Mouse (Mus musculus): ENCODE results near the gene Adprm. TPM values are rescaled to one million over a fixed set of nuclear protein-coding genes. Genes with fewer than 3 reads are reported as not detected.
A peak's percentile ranks its signal among the peaks of the same experiment; 100 is the strongest.

The Adprm gene
- polyA plus RNA-seq, 1 experiment, result 12.4 TPM

GRCm38 (mm10) chr11:66998467-66999403 lies 53.7 kb downstream of the Adprm start:
- no peak overlapping the region for H3ac ChIP-seq (ENCODE audit: control insufficient read depth, insufficient read length, low read depth)
- no peak overlapping the region for H3K4me3 ChIP-seq (ENCODE audit: insufficient read depth, poor library complexity, severe bottlenecking)
- no peaks in the 10 kb centered on the region for H3K27me3 ChIP-seq (ENCODE audit: control insufficient read depth, insufficient read depth, insufficient read length)
- H3K79me3 ChIP-seq (ENCODE audit: low read depth), result no peaks in the 10 kb centered on the region
- H3K36me3 ChIP-seq (ENCODE audit: control insufficient read depth, insufficient read depth), result no peaks in the 10 kb centered on the region
- TF ChIP-seq CEBPB (IDR thresholded peaks at IDR 0.05; ENCODE audit: low read depth) (no peak), MYOD1 (IDR thresholded peaks at IDR 0.05; ENCODE audit: control insufficient read depth, insufficient read length, low read depth) (no peak), MAX (IDR thresholded peaks at IDR 0.05) (no peak), MYOG (IDR thresholded peaks at IDR 0.05; ENCODE audit: control insufficient read depth, extremely low read depth, insufficient read length) (no peak), USF1 (IDR thresholded peaks at IDR 0.05; ENCODE audit: low read depth) (no peak), CTCF (IDR thresholded peaks at IDR 0.05; ENCODE audit: control insufficient read depth, insufficient read depth, insufficient read length) (no peak), FOSL1 (IDR thresholded peaks at IDR 0.05; ENCODE audit: insufficient read depth, low read length, poor library complexity, severe bottlenecking) (no peak)
- H3K79me2 ChIP-seq (ENCODE audit: control insufficient read depth, insufficient read depth), result no peaks in the 10 kb centered on the region

- no peak overlapping the region for H3ac ChIP-seq (ENCODE audit: control insufficient read depth, insufficient read length, low read depth)
- no peaks in the 10 kb centered on the region for H3K79me3 ChIP-seq (ENCODE audit: low read depth)
- H3K79me2 ChIP-seq (ENCODE audit: control insufficient read depth, insufficient read depth), result no peaks in the 10 kb centered on the region
- H3K4me3 ChIP-seq (ENCODE audit: insufficient read depth, poor library complexity, severe bottlenecking), result no peak overlapping the region
- no peaks in the 10 kb centered on the region for H3K36me3 ChIP-seq (ENCODE audit: control insufficient read depth, insufficient read depth)
- TF ChIP-seq CEBPB (IDR thresholded peaks at IDR 0.05; ENCODE audit: low read depth), result peak; percentile 48
- no peak for TF ChIP-seq FOSL1 (IDR thresholded peaks at IDR 0.05; ENCODE audit: insufficient read depth, low read length, poor library complexity, severe bottlenecking)
- H3K27me3 ChIP-seq (ENCODE audit: control insufficient read depth, insufficient read depth, insufficient read length), result no peaks in the 10 kb centered on the region
Observed at GRCm38 (mm10) chr11:66996446-66996845, 55.9 kb downstream of the Adprm start.

GRCm38 (mm10) chr11:66993674-66994073 lies 58.7 kb downstream of the Adprm start:
- no peaks in the 10 kb centered on the region for H3K79me2 ChIP-seq (ENCODE audit: control insufficient read depth, insufficient read depth)
- no peak for TF ChIP-seq MYOD1 (IDR thresholded peaks at IDR 0.05; ENCODE audit: control insufficient read depth, insufficient read length, low read depth)
- no peak for TF ChIP-seq CTCF (IDR thresholded peaks at IDR 0.05; ENCODE audit: control insufficient read depth, insufficient read depth, insufficient read length)
- no peak for TF ChIP-seq MYOG (IDR thresholded peaks at IDR 0.05; ENCODE audit: control insufficient read depth, extremely low read depth, insufficient read length)
- no peak for TF ChIP-seq FOSL1 (IDR thresholded peaks at IDR 0.05; ENCODE audit: insufficient read depth, low read length, poor library complexity, severe bottlenecking)
- no peak for TF ChIP-seq USF1 (IDR thresholded peaks at IDR 0.05; ENCODE audit: low read depth)
- TF ChIP-seq MAX (IDR thresholded peaks at IDR 0.05), result no peak
- no peak overlapping the region for H3ac ChIP-seq (ENCODE audit: control insufficient read depth, insufficient read length, low read depth)
- H3K36me3 ChIP-seq (ENCODE audit: control insufficient read depth, insufficient read depth), result no peaks in the 10 kb centered on the region
- no peaks in the 10 kb centered on the region for H3K79me3 ChIP-seq (ENCODE audit: low read depth)
- H3K27me3 ChIP-seq (ENCODE audit: control insufficient read depth, insufficient read depth, insufficient read length), result no peaks in the 10 kb centered on the region
- no peak overlapping the region for H3K4me3 ChIP-seq (ENCODE audit: insufficient read depth, poor library complexity, severe bottlenecking)

- TF ChIP-seq MYOD1 (IDR thresholded peaks at IDR 0.05; ENCODE audit: control insufficient read depth, insufficient read length, low read depth), result peak; percentile 65
- no peak for TF ChIP-seq USF1 (IDR thresholded peaks at IDR 0.05; ENCODE audit: low read depth)
- H3K4me3 ChIP-seq (ENCODE audit: insufficient read depth, poor library complexity, severe bottlenecking), result no peak overlapping the region
Observed at GRCm38 (mm10) chr11:66992150-66992549, 60.2 kb downstream of the Adprm start.

More at GRCm38 (mm10) chr11:66992150-66992549, 60.2 kb downstream of the Adprm start:
- no peaks in the 10 kb centered on the region for H3K27me3 ChIP-seq (ENCODE audit: control insufficient read depth, insufficient read depth, insufficient read length)
- H3K79me3 ChIP-seq (ENCODE audit: low read depth), result no peaks in the 10 kb centered on the region
- H3K79me2 ChIP-seq (ENCODE audit: control insufficient read depth, insufficient read depth), result no peaks in the 10 kb centered on the region
- H3ac ChIP-seq (ENCODE audit: control insufficient read depth, insufficient read length, low read depth), result no peak overlapping the region
- no peaks in the 10 kb centered on the region for H3K36me3 ChIP-seq (ENCODE audit: control insufficient read depth, insufficient read depth)

Small RNA genes lying within 50 kb of the gene (microRNA-seq; reads per million reads assigned to microRNA genes)
- not detected for gene Mir6923 (ENCODE audit: borderline microRNAs expressed)

Other genes starting within 250 kb of the Adprm start
- gene Pirt, start 140.6 kb downstream of the Adprm start, polyA plus RNA-seq (2012; fragmentation: generic; extraction: Trizol), result not detected
- not detected for gene Tmem238l, start 96.0 kb downstream of the Adprm start, polyA plus RNA-seq (2012; fragmentation: generic; extraction: Trizol)
- 0.09 TPM for gene Tmem220, start 27.4 kb downstream of the Adprm start, polyA plus RNA-seq (2012; fragmentation: generic; extraction: Trizol)
- 8.3 TPM for gene Sco1, start 76 bp upstream of the Adprm start, polyA plus RNA-seq (2012; fragmentation: generic; extraction: Trizol)
- 0.56 TPM for gene Myh3, start 25.7 kb upstream of the Adprm start, polyA plus RNA-seq (2012; fragmentation: generic; extraction: Trizol)
- gene Myh2, start 118.4 kb upstream of the Adprm start, polyA plus RNA-seq (2012; fragmentation: generic; extraction: Trizol), result not detected
- gene Myh1, start 147.5 kb upstream of the Adprm start, polyA plus RNA-seq (2012; fragmentation: generic; extraction: Trizol), result 0.02 TPM
- gene Myh4, start 185.4 kb upstream of the Adprm start, polyA plus RNA-seq (2012; fragmentation: generic; extraction: Trizol), result not detected
- not detected for gene Myh8, start 224.5 kb upstream of the Adprm start, polyA plus RNA-seq (2012; fragmentation: generic; extraction: Trizol)